Mouse (Mus musculus): Measurements from ENCODE around the gene Ftsj3.

GRCm38 (mm10) chr11:106214856-106215255 is 41.0 kb downstream of the Ftsj3 start:
- TF ChIP-seq CTCF (IDR thresholded peaks at IDR 0.05; ENCODE audit: borderline replicate concordance, control insufficient read depth, extremely low read depth, insufficient read depth, low read length, poor library complexity) (no peak), POLR2A (IDR thresholded peaks at IDR 0.05; ENCODE audit: control insufficient read depth, extremely low read depth, insufficient read depth, low read length, poor library complexity) (no peak)
